Mouse (Mus musculus): Measurements from ENCODE around the gene Npsr1. TPM values are rescaled to one million over a fixed set of nuclear protein-coding genes. Genes with fewer than 3 reads are reported as not detected.

Gene Npsr1
- total RNA-seq (2021): 1 to 10 TPM; 2.8 to 3.1 TPM

GRCm38 (mm10) chr9:24097696-24098095 is at the start of gene Npsr1:
Gene Npsr1 (plus strand): TSS chr9:24097996.
- DNase-seq (ENCODE audit: extremely low spot score in 1 of 2, low spot score in 2 of 2): peak in 1 of 2 experiments; percentile 17
- intact Hi-C loops (cut with DNase I): no loop called here

- intact Hi-C loops (cut with DNase I): no loop called here
- DNase-seq (ENCODE audit: extremely low spot score in 1 of 2, low spot score in 2 of 2): no peak
Measured at GRCm38 (mm10) chr9:24051538-24051937, 46.3 kb upstream of the Npsr1 start.

GRCm38 (mm10) chr9:24063251-24063650 is 34.5 kb upstream of the Npsr1 start:
- intact Hi-C loops (cut with DNase I): no loop called here
- no peak for DNase-seq (ENCODE audit: extremely low spot score in 1 of 2, low spot score in 2 of 2)

- no peak for DNase-seq (ENCODE audit: extremely low spot score in 1 of 2, low spot score in 2 of 2)
- intact Hi-C loops (cut with DNase I): no loop called here
Measured at GRCm38 (mm10) chr9:24071664-24072063, 26.1 kb upstream of the Npsr1 start.

- intact Hi-C loops (cut with DNase I): no loop called here
Measured at GRCm38 (mm10) chr9:24077596-24077995, 20.2 kb upstream of the Npsr1 start.

GRCm38 (mm10) chr9:24091875-24092274 is 5.9 kb upstream of the Npsr1 start:
- intact Hi-C loops (cut with DNase I): no loop called here
- no peak for DNase-seq (ENCODE audit: extremely low spot score in 1 of 2, low spot score in 2 of 2)

More at GRCm38 (mm10) chr9:24077596-24077995, 20.2 kb upstream of the Npsr1 start:
- no peak for DNase-seq (ENCODE audit: extremely low spot score in 1 of 2, low spot score in 2 of 2)

GRCm38 (mm10) chr9:24098526-24098925 is 730 bp downstream of the Npsr1 start:
- no peak for DNase-seq (ENCODE audit: extremely low spot score in 1 of 2, low spot score in 2 of 2)
- intact Hi-C loops (cut with DNase I): no loop called here

- no peak for DNase-seq (ENCODE audit: extremely low spot score in 1 of 2, low spot score in 2 of 2)
- intact Hi-C loops (cut with DNase I): no loop called here
Measured at GRCm38 (mm10) chr9:24099631-24100030, 1.8 kb downstream of the Npsr1 start.

GRCm38 (mm10) chr9:24119423-24119822 is 21.6 kb downstream of the Npsr1 start:
- intact Hi-C loops (cut with DNase I): loop anchor here (5.0 kb wide), 1 partner anchor 398 kb away; no protein-coding TSS in a partner anchor
- peak in 1 of 2 experiments; percentile 20 for DNase-seq (ENCODE audit: extremely low spot score in 1 of 2, low spot score in 2 of 2)

- no peak for DNase-seq (ENCODE audit: extremely low spot score in 1 of 2, low spot score in 2 of 2)
- intact Hi-C loops (cut with DNase I): no loop called here
Measured at GRCm38 (mm10) chr9:24133142-24133541, 35.3 kb downstream of the Npsr1 start.

GRCm38 (mm10) chr9:24136354-24136753 is 38.6 kb downstream of the Npsr1 start:
- intact Hi-C loops (cut with DNase I): no loop called here
- no peak for DNase-seq (ENCODE audit: extremely low spot score in 1 of 2, low spot score in 2 of 2)

- peak in 1 of 2 experiments; percentile 1 for DNase-seq (ENCODE audit: extremely low spot score in 1 of 2, low spot score in 2 of 2)
- intact Hi-C loops (cut with DNase I): no loop called here
Measured at GRCm38 (mm10) chr9:24144341-24144740, 46.5 kb downstream of the Npsr1 start.

- DNase-seq (ENCODE audit: extremely low spot score in 1 of 2, low spot score in 2 of 2): no peak
Measured at GRCm38 (mm10) chr9:24157208-24157607, 59.4 kb downstream of the Npsr1 start.

GRCm38 (mm10) chr9:24160409-24160808 is 62.6 kb downstream of the Npsr1 start:
- intact Hi-C loops (cut with DNase I): no loop called here
- no peak for DNase-seq (ENCODE audit: extremely low spot score in 1 of 2, low spot score in 2 of 2)

More at GRCm38 (mm10) chr9:24157208-24157607, 59.4 kb downstream of the Npsr1 start:
- intact Hi-C loops (cut with DNase I): no loop called here

- intact Hi-C loops (cut with DNase I): no loop called here
- DNase-seq (ENCODE audit: extremely low spot score in 1 of 2, low spot score in 2 of 2): no peak
Measured at GRCm38 (mm10) chr9:24168501-24168900, 70.7 kb downstream of the Npsr1 start.

- intact Hi-C loops (cut with DNase I): no loop called here
- no peak for DNase-seq (ENCODE audit: extremely low spot score in 1 of 2, low spot score in 2 of 2)
Measured at GRCm38 (mm10) chr9:24170728-24171127, 72.9 kb downstream of the Npsr1 start.

- intact Hi-C loops (cut with DNase I): no loop called here
- no peak for DNase-seq (ENCODE audit: extremely low spot score in 1 of 2, low spot score in 2 of 2)
Measured at GRCm38 (mm10) chr9:24178744-24179143, 80.9 kb downstream of the Npsr1 start.

- intact Hi-C loops (cut with DNase I): no loop called here
- no peak for DNase-seq (ENCODE audit: extremely low spot score in 1 of 2, low spot score in 2 of 2)
Measured at GRCm38 (mm10) chr9:24180926-24181325, 83.1 kb downstream of the Npsr1 start.

- intact Hi-C loops (cut with DNase I): no loop called here
- peak in 1 of 2 experiments; percentile 9 for DNase-seq (ENCODE audit: extremely low spot score in 1 of 2, low spot score in 2 of 2)
Measured at GRCm38 (mm10) chr9:24186289-24186688, 88.5 kb downstream of the Npsr1 start.

GRCm38 (mm10) chr9:24189511-24190260 is 91.9 kb downstream of the Npsr1 start:
- intact Hi-C loops (cut with DNase I): no loop called here
- DNase-seq (ENCODE audit: extremely low spot score in 1 of 2, low spot score in 2 of 2): peak in 1 of 2 experiments; percentile 20

GRCm38 (mm10) chr9:24190261-24190588 is 92.4 kb downstream of the Npsr1 start:
- no peak for DNase-seq (ENCODE audit: extremely low spot score in 1 of 2, low spot score in 2 of 2)
- intact Hi-C loops (cut with DNase I): no loop called here
